ENCODE assay signal across 19 mouse cellular contexts in the genomic region with DNA sequence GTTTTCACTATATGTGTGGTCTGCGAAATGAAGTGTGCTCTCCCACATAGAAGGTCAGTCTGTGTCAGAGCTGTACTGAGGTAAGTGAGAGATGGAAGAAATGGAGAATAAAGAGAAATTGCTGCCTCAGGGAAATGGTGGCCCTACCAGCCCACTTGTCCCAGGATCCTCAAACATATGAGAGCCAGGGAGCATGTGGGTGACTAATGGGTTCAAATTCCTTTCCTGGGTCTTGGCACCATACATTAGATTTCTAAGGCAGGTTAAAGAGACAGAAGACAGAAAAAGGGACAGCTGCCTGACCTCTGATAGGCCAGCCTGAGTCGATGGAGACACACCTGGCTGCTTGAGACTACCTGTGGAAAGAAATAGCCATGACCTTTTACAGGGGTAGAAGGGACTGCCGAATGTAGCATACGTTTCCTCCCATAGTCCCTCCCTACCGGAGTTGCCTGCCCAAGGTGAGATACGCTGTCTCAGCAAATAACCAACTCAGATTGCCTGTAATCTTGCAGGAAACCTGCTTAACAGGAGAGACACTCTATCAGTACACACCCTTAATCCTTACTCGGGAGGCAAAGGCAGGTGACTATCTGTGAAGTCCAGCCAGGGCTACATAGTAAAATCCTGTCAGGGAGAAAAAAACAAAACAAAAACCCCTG.
"Had no signal": no experiment of that assay in that cellular context is flagged by ENCODE, and none has a peak within 500 bp of the region (broad histone marks: within the 10 kb centered on the region; RNA-seq: fewer than 3 reads in every experiment).

No protein-coding gene starts in this region.

- H3K4me3 ChIP-seq: kidney, embryonic 15.5 days; limb, embryonic 12.5 days; limb, embryonic 15.5 days; liver, embryonic 15.5 days; lung, embryonic 15.5 days; megakaryocyte, embryonic 14.5 days; midbrain, embryonic 10.5 days; midbrain, embryonic 13.5 days; myocyte had no signal

- ATAC-seq: midbrain, embryonic 13.5 days; midbrain, embryonic 16.5 days had no signal

- H3K9me3 ChIP-seq: kidney, embryonic 15.5 days; limb, embryonic 12.5 days; limb, embryonic 15.5 days; liver, embryonic 15.5 days; lung, embryonic 15.5 days; midbrain, embryonic 10.5 days; midbrain, embryonic 13.5 days had no signal

- DNase-seq: kidney, adult 11 months; kidney, adult 8-10 months; kidney, postnatal 10 days; kidney, postnatal 36 days; left cerebral cortex, postnatal 4 days; lung, adult 18-20 months; lung, postnatal 10 days; lung, postnatal 36 days; thymus, adult 18-20 months had no signal

- H3K4me1 ChIP-seq: kidney, embryonic 15.5 days; limb, embryonic 12.5 days; liver, embryonic 15.5 days; lung, embryonic 15.5 days; midbrain, embryonic 13.5 days had no signal

- H3K36me3 ChIP-seq: kidney, embryonic 15.5 days; limb, embryonic 12.5 days; limb, embryonic 15.5 days; liver, embryonic 15.5 days; lung, embryonic 15.5 days; midbrain, embryonic 10.5 days; midbrain, embryonic 13.5 days had no signal

- H3K9ac ChIP-seq: kidney, embryonic 15.5 days; limb, embryonic 12.5 days; limb, embryonic 15.5 days; liver, embryonic 15.5 days; lung, embryonic 15.5 days; midbrain, embryonic 13.5 days had no signal

- H3K27ac ChIP-seq: kidney, embryonic 15.5 days; limb, embryonic 12.5 days; limb, embryonic 15.5 days; liver, embryonic 15.5 days; lung, embryonic 15.5 days; midbrain, embryonic 10.5 days; midbrain, embryonic 13.5 days had no signal

- H3K4me2 ChIP-seq: kidney, embryonic 15.5 days; limb, embryonic 12.5 days; limb, embryonic 15.5 days; liver, embryonic 15.5 days; lung, embryonic 15.5 days; midbrain, embryonic 13.5 days had no signal
